Mouse (Mus musculus) heart, embryonic 10.5 days (tissue): Measurements from ENCODE around the gene Lypd9. TPM values are rescaled to one million over a fixed set of nuclear protein-coding genes. Genes with fewer than 3 reads are reported as not detected.
"Not testable (repeated sequence)": the region's sequence is repeated elsewhere in the genome, so short reads cannot be mapped to it uniquely, and the experiment has no call there.

Source experiments
- DNase-seq: peaks from one replicate; pipeline ENCODE4 v3.0.0-alpha.2; 2017; ENCODE audit warnings: low spot score
- H3K27ac ChIP-seq: fragments of 300-500 bp; sonication (generic); 2 replicates; pipeline ENCODE4 v1.5.1; 2016; ENCODE audit warnings: mild to moderate bottlenecking
- H3K27me3 ChIP-seq: fragments of 300-500 bp; sonication (generic); 2 replicates; pipeline ENCODE4 v1.6.1; 2016; ENCODE audit warnings: mild to moderate bottlenecking; ENCODE audit not compliant: poor library complexity, insufficient read depth, severe bottlenecking
- H3K36me3 ChIP-seq: fragments of 300-500 bp; sonication (generic); 2 replicates; pipeline ENCODE4 v1.6.1; 2016; ENCODE audit warnings: mild to moderate bottlenecking, moderate library complexity
- H3K4me1 ChIP-seq: fragments of 300-500 bp; sonication (generic); 2 replicates; pipeline ENCODE4 v1.6.1; 2016; ENCODE audit warnings: mild to moderate bottlenecking
- H3K4me3 ChIP-seq: fragments of 300-500 bp; sonication (generic); 2 replicates; pipeline ENCODE4 v1.5.1; 2016; ENCODE audit warnings: mild to moderate bottlenecking, moderate library complexity
- H3K9me3 ChIP-seq: fragments of 300-500 bp; sonication (generic); 2 replicates; pipeline ENCODE4 v1.6.1; 2016; ENCODE audit warnings: mild to moderate bottlenecking, moderate library complexity
- WGBS: fragments of 180-500 bp; shearing (Covaris S2); methylation state at CpG from one replicate; pipeline ENCODE4 v1.1.7; 2016; 5-methylcytosine and 5-hydroxymethylcytosine counted together
- polyA plus RNA-seq: library from polyadenylated mRNA; unstranded; fragments of >200 nt; fragmentation: Nextera tagmentation; extraction: Ambion mirVana; gene quantifications from 2 replicates; pipeline ENCODE4 v1.2.1, GENCODE M21; 2016

The Lypd9 gene
- not detected in 2 replicates for polyA plus RNA-seq

- no peak for DNase-seq
These were observed at the start of gene Lypd9 for GRCm38 (mm10) chr11:58452759-58453158. Lypd9 (minus strand) TSS chr11:58452923.

DNA sequence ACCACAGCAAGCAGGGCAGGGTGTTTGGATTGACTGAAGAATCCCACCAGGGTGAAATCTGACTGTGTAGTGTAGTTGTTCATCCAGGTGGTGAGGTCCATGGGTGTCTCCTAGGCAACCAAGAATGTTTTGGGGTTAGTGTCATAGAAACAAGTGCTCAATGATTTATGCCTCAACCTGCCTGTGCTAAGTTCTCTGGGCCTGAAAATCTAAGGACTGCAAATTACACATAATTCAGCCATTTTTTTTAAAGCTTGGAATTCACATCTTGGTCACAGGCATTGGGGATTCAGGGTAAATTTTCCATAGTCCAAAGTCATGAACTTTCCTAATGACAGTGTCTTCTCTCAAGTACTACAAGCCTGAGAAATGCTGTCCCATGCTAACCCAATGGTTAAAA is 49.7 kb upstream of the Lypd9 start, which contains the start of gene Olfr331:
Gene Olfr331, minus strand, starts transcription at position 101 of the 400 bp plus-strand sequence.
- DNase-seq, H3K27ac ChIP-seq, H3K36me3 ChIP-seq, H3K4me3 ChIP-seq, H3K27me3 ChIP-seq, H3K4me1 ChIP-seq, H3K9me3 ChIP-seq: not testable (repeated sequence)

More at GRCm38 (mm10) chr11:58452759-58453158, at the start of gene Lypd9:
- 92% methylated on average over 9 of the region's 9 CpGs for WGBS
- no peak within 1 kb of the TSS for H3K4me3 ChIP-seq
- H3K4me1 ChIP-seq = no peaks in the 10 kb centered on the region
- 0 out of 2 replicates have a peak, but pooled peaks cover 3% of the 10 kb centered on the region for H3K9me3 ChIP-seq
- no peaks in the 10 kb centered on the region for H3K36me3 ChIP-seq
- 0 out of 2 replicates have a peak, but pooled peaks cover 3% of the 10 kb centered on the region for H3K27me3 ChIP-seq
- H3K27ac ChIP-seq = no peak within 1 kb of the TSS

- no peak overlapping the region for H3K27ac ChIP-seq
- DNase-seq = no peak
- no peaks in the 10 kb centered on the region for H3K9me3 ChIP-seq
- H3K4me1 ChIP-seq = no peaks in the 10 kb centered on the region
- H3K4me3 ChIP-seq = no peak overlapping the region
- no peaks in the 10 kb centered on the region for H3K27me3 ChIP-seq
- WGBS = 65% methylated on average over 3 of the region's 3 CpGs
- H3K36me3 ChIP-seq = no peaks in the 10 kb centered on the region
These were observed 46.6 kb upstream of the Lypd9 start for GRCm38 (mm10) chr11:58499290-58499689.

DNA sequence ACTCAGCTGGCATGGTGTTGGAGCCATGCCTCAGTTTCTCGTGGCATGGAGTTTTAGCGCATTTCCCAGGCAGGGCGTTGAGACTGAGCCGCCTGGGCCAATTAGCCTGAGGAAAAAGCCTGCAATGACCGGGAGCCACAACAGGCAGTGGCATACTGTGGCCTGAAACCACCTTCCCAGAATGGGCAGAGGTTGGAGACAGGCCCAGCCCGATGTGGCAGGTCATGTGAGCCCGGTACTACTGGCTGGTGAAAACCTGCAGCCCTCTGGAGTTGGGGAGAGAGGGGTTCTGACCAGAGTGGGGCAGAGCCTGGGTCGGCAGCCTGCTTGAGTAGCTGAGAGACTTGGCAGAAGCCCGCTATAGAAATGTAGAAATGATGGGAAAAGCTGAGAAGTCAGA is 46.0 kb upstream of the Lypd9 start:
- Histone ChIP-seq H3K27ac (no peak overlapping the region), H3K27me3 (no peaks in the 10 kb centered on the region), H3K4me3 (no peak overlapping the region), H3K36me3 (no peaks in the 10 kb centered on the region), H3K4me1 (no peaks in the 10 kb centered on the region), H3K9me3 (no peaks in the 10 kb centered on the region)
- 81% methylated on average over 9 of the region's 9 CpGs for WGBS
- no peak for DNase-seq

- Histone ChIP-seq H3K36me3 (no peaks in the 10 kb centered on the region), H3K4me1 (no peaks in the 10 kb centered on the region), H3K9me3 (no peaks in the 10 kb centered on the region), H3K27me3 (no peaks in the 10 kb centered on the region), H3K4me3 (no peak within 1 kb of the TSS), H3K27ac (no peak within 1 kb of the TSS)
- WGBS = 76% methylated on average over 2 of the region's 2 CpGs
- no peak for DNase-seq
These were observed 39.7 kb upstream of the Lypd9 start, which contains the start of gene Olfr332 for GRCm38 (mm10) chr11:58492455-58492854. Olfr332 (minus strand) TSS chr11:58492555.

- H3K4me1 ChIP-seq = no peaks in the 10 kb centered on the region
- H3K27ac ChIP-seq = no peak within 1 kb of the TSS
- H3K36me3 ChIP-seq = no peaks in the 10 kb centered on the region
- H3K27me3 ChIP-seq = no peaks in the 10 kb centered on the region
- H3K9me3 ChIP-seq = no peaks in the 10 kb centered on the region
- no peak within 1 kb of the TSS for H3K4me3 ChIP-seq
- DNase-seq = no peak
These were observed 9.4 kb upstream of the Lypd9 start, which contains the start of gene Olfr30 for GRCm38 (mm10) chr11:58462170-58462569. Olfr30 (minus strand) TSS chr11:58462270.

DNA sequence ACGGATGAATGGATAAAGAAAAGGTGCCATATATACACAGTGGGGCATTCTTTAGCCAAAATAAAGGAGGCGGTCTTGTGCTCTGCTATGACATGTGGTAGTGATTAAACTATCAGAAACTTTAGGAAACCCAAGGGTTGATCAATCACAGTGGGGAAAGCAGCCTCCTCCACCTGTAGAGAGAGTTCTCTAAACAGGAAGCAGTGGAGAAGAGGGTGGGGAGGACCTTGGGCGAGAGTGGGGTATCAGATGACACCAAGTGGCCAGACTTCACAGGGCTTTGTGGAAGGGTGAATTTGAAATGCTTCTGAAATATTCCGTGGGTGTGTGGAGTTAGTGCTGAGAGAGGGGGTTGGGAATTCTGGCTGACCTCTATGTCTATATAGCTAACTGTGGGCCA is 869 bp upstream of the Lypd9 start:
- WGBS = 60% methylated on average over 4 of the region's 4 CpGs

DNA sequence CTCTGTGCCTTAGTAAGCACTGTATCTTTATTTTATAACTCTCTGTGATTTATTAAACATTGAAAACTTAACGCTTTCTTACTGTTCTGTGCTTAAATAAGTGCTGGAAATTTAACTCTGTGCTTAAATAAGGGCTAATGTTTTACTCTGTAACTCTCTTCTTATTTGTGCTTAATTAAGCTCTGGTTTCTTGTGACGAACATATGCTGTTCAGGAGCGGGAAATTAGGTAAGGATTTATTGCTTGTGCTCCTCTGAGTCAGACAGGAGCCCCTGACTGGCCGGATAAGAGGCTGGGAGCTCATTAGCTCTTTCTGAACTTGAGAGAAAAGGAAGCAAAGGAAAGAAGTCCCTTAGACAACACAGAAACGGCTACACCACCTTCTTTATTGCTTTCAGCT is 14.9 kb downstream of the Lypd9 start:
- no peaks in the 10 kb centered on the region for H3K4me1 ChIP-seq
- no peak for DNase-seq
- 62% methylated on average over 5 of the region's 5 CpGs for WGBS

More for the DNA sequence above, 869 bp upstream of the Lypd9 start:
- no peaks in the 10 kb centered on the region for H3K36me3 ChIP-seq
- no peak overlapping the region for H3K4me3 ChIP-seq
- H3K27ac ChIP-seq = no peak overlapping the region
- 0 out of 2 replicates have a peak, but pooled peaks cover 3% of the 10 kb centered on the region for H3K27me3 ChIP-seq
- no peak for DNase-seq
- H3K4me1 ChIP-seq = no peaks in the 10 kb centered on the region
- H3K9me3 ChIP-seq = no peaks in the 10 kb centered on the region

GRCm38 (mm10) chr11:58432259-58432658 is 20.5 kb downstream of the Lypd9 start, which contains the start of gene Gm12253:
Gm12253 (plus strand) TSS chr11:58432559.
- WGBS = 86% methylated on average over 3 of the region's 3 CpGs

More for the DNA sequence above, 14.9 kb downstream of the Lypd9 start:
- H3K36me3 ChIP-seq = no peaks in the 10 kb centered on the region
- no peaks in the 10 kb centered on the region for H3K27me3 ChIP-seq
- H3K27ac ChIP-seq = no peak overlapping the region
- no peak overlapping the region for H3K4me3 ChIP-seq
- no peaks in the 10 kb centered on the region for H3K9me3 ChIP-seq

DNA sequence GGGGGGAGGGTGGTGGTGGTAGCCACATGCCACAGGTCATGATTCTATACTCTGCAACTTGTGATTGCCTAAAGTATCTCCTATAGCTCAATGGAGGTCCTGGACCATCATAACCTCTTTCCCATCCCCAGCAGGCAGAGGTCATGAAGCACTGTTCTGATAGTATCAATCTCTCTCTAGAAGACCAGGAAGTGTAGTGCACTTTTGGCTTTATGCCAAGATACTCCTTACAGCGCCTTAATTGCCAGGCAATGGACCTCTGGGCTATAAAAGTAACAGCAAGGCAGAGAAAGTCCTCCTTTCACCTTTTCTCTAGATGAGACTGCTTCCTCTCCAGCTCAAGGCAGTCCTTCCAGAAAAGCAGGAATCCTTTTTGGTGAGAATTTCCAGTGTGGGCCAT is 31.9 kb downstream of the Lypd9 start, which contains the start of gene 1810065E05Rik:
Gene 1810065E05Rik, plus strand, starts transcription at position 297 of the 400 bp plus-strand sequence.
- no peak within 1 kb of the TSS for H3K27ac ChIP-seq
- H3K9me3 ChIP-seq = no peaks in the 10 kb centered on the region
- no peaks in the 10 kb centered on the region for H3K36me3 ChIP-seq
- peaks cover 10% of the 10 kb centered on the region for H3K4me1 ChIP-seq
- H3K27me3 ChIP-seq = no peaks in the 10 kb centered on the region
- no peak within 1 kb of the TSS for H3K4me3 ChIP-seq
- WGBS = 76% methylated on average over 1 of the region's 1 CpGs
- DNase-seq = no peak

More at GRCm38 (mm10) chr11:58432259-58432658, 20.5 kb downstream of the Lypd9 start, which contains the start of gene Gm12253:
- Histone ChIP-seq H3K36me3 (no peaks in the 10 kb centered on the region), H3K9me3 (no peaks in the 10 kb centered on the region), H3K4me3 (no peak within 1 kb of the TSS), H3K4me1 (no peaks in the 10 kb centered on the region), H3K27ac (no peak within 1 kb of the TSS), H3K27me3 (no peaks in the 10 kb centered on the region)
- DNase-seq = no peak

GRCm38 (mm10) chr11:58418336-58418735 is 34.4 kb downstream of the Lypd9 start:
- no peaks in the 10 kb centered on the region for H3K36me3 ChIP-seq
- DNase-seq = no peak
- 70% methylated on average over 3 of the region's 3 CpGs for WGBS
- H3K27me3 ChIP-seq = no peaks in the 10 kb centered on the region
- H3K27ac ChIP-seq = no peak overlapping the region
- H3K9me3 ChIP-seq = no peaks in the 10 kb centered on the region
- H3K4me1 ChIP-seq = peaks cover 10% of the 10 kb centered on the region
- no peak overlapping the region for H3K4me3 ChIP-seq

GRCm38 (mm10) chr11:58408066-58408465 is 44.7 kb downstream of the Lypd9 start:
- DNase-seq = no peak
- no peaks in the 10 kb centered on the region for H3K9me3 ChIP-seq
- H3K36me3 ChIP-seq = no peaks in the 10 kb centered on the region
- no peaks in the 10 kb centered on the region for H3K4me1 ChIP-seq
- no peaks in the 10 kb centered on the region for H3K27me3 ChIP-seq
- H3K27ac ChIP-seq = no peak overlapping the region
- 77% methylated on average over 3 of the region's 3 CpGs for WGBS
- H3K4me3 ChIP-seq = no peak overlapping the region

GRCm38 (mm10) chr11:58400655-58401054 is 52.1 kb downstream of the Lypd9 start:
- Histone ChIP-seq H3K27ac (no peak overlapping the region), H3K27me3 (no peaks in the 10 kb centered on the region), H3K36me3 (no peaks in the 10 kb centered on the region), H3K4me1 (no peaks in the 10 kb centered on the region), H3K9me3 (no peaks in the 10 kb centered on the region), H3K4me3 (no peak overlapping the region)
- 66% methylated on average over 5 of the region's 5 CpGs for WGBS
- DNase-seq = no peak
